Mouse (Mus musculus): Measurements from ENCODE around the gene Usf3. TPM values are rescaled to one million over a fixed set of nuclear protein-coding genes. Genes with fewer than 3 reads are reported as not detected.

Gene Usf3
- polyA plus RNA-seq, 1 experiment from 2014 or later, result 2.6 TPM

DNA sequence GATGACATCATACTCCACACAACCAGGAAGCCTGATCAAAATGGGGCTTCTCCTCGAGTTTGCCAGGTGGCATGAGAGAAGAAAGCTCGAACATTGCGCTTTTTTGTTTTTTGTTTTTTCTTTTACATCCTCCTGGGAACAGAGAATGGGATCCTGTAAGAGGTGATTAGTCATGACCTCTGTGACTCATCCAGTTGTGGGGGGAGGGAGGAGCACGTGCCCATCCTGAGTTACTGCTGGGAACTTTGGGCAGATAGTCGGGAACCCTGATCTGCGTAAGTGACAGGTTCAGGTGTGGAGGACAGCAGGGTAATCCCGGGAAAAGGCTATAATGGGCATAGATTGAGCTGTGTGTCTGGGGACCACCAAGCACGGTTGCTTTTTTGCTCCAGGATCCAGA lies 67.4 kb downstream of the Usf3 start:
- Histone ChIP-seq H3K36me3 (ENCODE audit: insufficient read depth, low read length) (no peaks in the 10 kb centered on the region), H3K9ac (ENCODE audit: low read depth, low read length) (no peak overlapping the region), H3K4me2 (ENCODE audit: low read length) (no peak overlapping the region), H3K9me3 (replicated peaks; ENCODE audit: low read length) (no peaks in the 10 kb centered on the region), H3K27me3 (ENCODE audit: insufficient read depth, low read length) (no peaks in the 10 kb centered on the region), H3K4me1 (replicated peaks; ENCODE audit: insufficient read depth, low read length) (no peaks in the 10 kb centered on the region), H3K4me3 (replicated peaks; ENCODE audit: low read depth, low read length) (no peak overlapping the region), H3K27ac (no peak overlapping the region)
- ATAC-seq (replicated peaks; ENCODE audit: low FRiP score, low read depth) (no peak), DNase-seq (ENCODE audit: low spot score) (no peak)
- no peak for TF ChIP-seq CTCF (IDR thresholded peaks at IDR 0.05; ENCODE audit: low read depth)
- WGBS, result 64% methylated on average over 8 of the region's 8 CpGs

DNA sequence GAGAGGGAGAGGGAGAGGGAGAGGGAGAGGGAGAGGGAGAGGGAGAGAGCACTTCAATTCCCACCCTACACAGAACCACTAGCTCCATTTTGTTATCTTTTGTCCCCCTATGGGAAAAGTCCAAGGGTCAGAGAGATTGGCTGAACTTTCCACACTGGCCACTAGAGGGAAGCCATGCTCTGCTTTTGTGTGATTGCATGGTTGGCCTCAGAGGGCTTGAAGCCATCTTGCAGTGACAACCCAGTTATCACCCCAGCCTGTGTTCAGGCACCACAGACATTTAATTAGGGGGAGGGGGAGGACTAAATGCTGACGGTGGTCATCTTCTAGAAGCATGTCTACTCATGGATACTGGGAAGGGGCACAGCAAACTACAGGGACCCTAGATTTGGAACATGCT lies 69.6 kb downstream of the Usf3 start:
- no peaks in the 10 kb centered on the region for H3K36me3 ChIP-seq (ENCODE audit: insufficient read depth, low read length)
- no peak overlapping the region for H3K4me2 ChIP-seq (ENCODE audit: low read length)
- no peak overlapping the region for H3K9ac ChIP-seq (ENCODE audit: low read depth, low read length)
- H3K9me3 ChIP-seq (replicated peaks; ENCODE audit: low read length), result no peaks in the 10 kb centered on the region
- no peak overlapping the region for H3K4me3 ChIP-seq (replicated peaks; ENCODE audit: low read depth, low read length)
- H3K4me1 ChIP-seq (replicated peaks; ENCODE audit: insufficient read depth, low read length), result no peaks in the 10 kb centered on the region
- H3K27me3 ChIP-seq (ENCODE audit: insufficient read depth, low read length), result no peaks in the 10 kb centered on the region
- peak; percentile 57; the same call in 1 of the 2 replicates for ATAC-seq (replicated peaks; ENCODE audit: low FRiP score, low read depth)
- WGBS, result 0% methylated on average over 1 of the region's 1 CpGs
- peak; percentile 77 for DNase-seq (ENCODE audit: low spot score)
- no peak overlapping the region for H3K27ac ChIP-seq
- peak; percentile 93 for TF ChIP-seq CTCF (IDR thresholded peaks at IDR 0.05; ENCODE audit: low read depth)

DNA sequence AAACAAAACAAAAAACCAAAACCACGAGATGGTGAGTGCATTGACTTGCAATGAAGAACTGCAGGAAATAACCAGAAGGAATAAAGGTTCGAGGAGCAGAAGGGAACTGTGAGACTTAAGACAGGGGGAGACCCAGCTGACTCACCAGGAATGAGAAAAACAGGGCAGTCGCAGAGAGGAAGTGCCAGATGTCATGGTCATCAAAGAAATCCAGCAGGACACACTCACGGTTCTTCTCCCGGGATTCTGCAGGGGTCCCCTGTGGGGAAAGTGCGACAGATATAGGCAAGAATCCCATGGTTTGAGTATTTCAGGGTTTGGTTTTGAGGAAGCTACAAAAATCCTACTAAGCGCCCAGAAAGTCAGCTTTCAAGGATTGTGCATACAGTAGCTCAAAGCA lies 70.3 kb downstream of the Usf3 start:
- Histone ChIP-seq H3K9ac (ENCODE audit: low read depth, low read length) (no peak overlapping the region), H3K27me3 (ENCODE audit: insufficient read depth, low read length) (no peaks in the 10 kb centered on the region), H3K27ac (no peak overlapping the region), H3K4me3 (replicated peaks; ENCODE audit: low read depth, low read length) (no peak overlapping the region), H3K4me2 (ENCODE audit: low read length) (no peak overlapping the region), H3K36me3 (ENCODE audit: insufficient read depth, low read length) (no peaks in the 10 kb centered on the region), H3K9me3 (replicated peaks; ENCODE audit: low read length) (no peaks in the 10 kb centered on the region), H3K4me1 (replicated peaks; ENCODE audit: insufficient read depth, low read length) (no peaks in the 10 kb centered on the region)
- TF ChIP-seq CTCF (IDR thresholded peaks at IDR 0.05; ENCODE audit: low read depth), result no peak
- DNase-seq (ENCODE audit: low spot score) (no peak), ATAC-seq (replicated peaks; ENCODE audit: low FRiP score, low read depth) (no peak)
- 67% methylated on average over 7 of the region's 7 CpGs for WGBS

DNA sequence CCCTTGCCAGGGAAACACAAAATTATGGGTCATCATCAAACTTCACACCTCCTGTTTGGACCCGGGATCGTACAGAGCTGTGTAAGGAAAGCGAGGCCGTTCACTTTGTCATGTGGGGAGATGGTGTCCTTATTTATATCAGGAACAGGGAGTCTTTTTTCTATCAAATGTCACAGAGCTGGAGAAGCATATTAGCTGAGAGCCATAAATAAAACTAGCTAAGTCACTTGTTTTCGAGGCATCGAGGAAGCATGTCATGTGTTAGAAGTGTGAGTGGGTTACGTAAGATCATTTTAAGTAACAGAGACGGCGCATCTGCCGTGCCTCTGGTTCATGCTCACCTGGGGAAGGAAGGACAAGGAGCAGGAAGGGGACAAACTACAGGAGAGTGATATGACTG lies 76.9 kb downstream of the Usf3 start:
- Histone ChIP-seq H3K36me3 (ENCODE audit: insufficient read depth, low read length) (no peaks in the 10 kb centered on the region), H3K27ac (no peak overlapping the region), H3K9ac (ENCODE audit: low read depth, low read length) (no peak overlapping the region), H3K4me3 (replicated peaks; ENCODE audit: low read depth, low read length) (no peak overlapping the region), H3K4me2 (ENCODE audit: low read length) (no peak overlapping the region), H3K27me3 (ENCODE audit: insufficient read depth, low read length) (no peaks in the 10 kb centered on the region), H3K4me1 (replicated peaks; ENCODE audit: insufficient read depth, low read length) (no peaks in the 10 kb centered on the region), H3K9me3 (replicated peaks; ENCODE audit: low read length) (no peaks in the 10 kb centered on the region)
- no peak for ATAC-seq (replicated peaks; ENCODE audit: low FRiP score, low read depth)
- TF ChIP-seq CTCF (IDR thresholded peaks at IDR 0.05; ENCODE audit: low read depth), result no peak
- 75% methylated on average over 10 of the region's 10 CpGs for WGBS
- DNase-seq (ENCODE audit: low spot score), result no peak

DNA sequence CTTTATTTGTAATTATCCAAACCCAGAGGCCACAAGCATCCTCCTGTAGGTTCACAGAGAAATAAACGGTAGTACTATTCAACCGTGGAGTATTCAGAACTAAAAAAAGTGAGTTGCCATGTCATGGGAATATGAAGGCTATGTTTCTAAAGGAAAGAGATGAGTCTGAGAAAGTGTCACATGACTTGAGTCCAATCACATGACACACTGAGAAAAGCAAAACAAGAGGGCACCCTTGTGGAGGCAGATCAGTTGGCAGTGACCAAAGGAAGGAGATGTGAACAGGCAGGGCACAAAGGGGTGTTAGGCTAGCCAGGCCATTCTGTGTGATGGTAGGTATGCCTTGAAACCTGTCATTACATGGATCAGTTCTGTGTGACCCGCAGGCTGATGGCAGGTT lies 79.7 kb downstream of the Usf3 start:
- Histone ChIP-seq H3K27me3 (ENCODE audit: insufficient read depth, low read length) (no peaks in the 10 kb centered on the region), H3K9me3 (replicated peaks; ENCODE audit: low read length) (no peaks in the 10 kb centered on the region), H3K36me3 (ENCODE audit: insufficient read depth, low read length) (no peaks in the 10 kb centered on the region), H3K4me1 (replicated peaks; ENCODE audit: insufficient read depth, low read length) (no peaks in the 10 kb centered on the region), H3K4me3 (replicated peaks; ENCODE audit: low read depth, low read length) (no peak overlapping the region), H3K27ac (no peak overlapping the region), H3K9ac (ENCODE audit: low read depth, low read length) (no peak overlapping the region), H3K4me2 (ENCODE audit: low read length) (no peak overlapping the region)
- no peak for ATAC-seq (replicated peaks; ENCODE audit: low FRiP score, low read depth)
- no peak for DNase-seq (ENCODE audit: low spot score)
- WGBS, result 88% methylated on average over 3 of the region's 3 CpGs
- TF ChIP-seq CTCF (IDR thresholded peaks at IDR 0.05; ENCODE audit: low read depth), result no peak

DNA sequence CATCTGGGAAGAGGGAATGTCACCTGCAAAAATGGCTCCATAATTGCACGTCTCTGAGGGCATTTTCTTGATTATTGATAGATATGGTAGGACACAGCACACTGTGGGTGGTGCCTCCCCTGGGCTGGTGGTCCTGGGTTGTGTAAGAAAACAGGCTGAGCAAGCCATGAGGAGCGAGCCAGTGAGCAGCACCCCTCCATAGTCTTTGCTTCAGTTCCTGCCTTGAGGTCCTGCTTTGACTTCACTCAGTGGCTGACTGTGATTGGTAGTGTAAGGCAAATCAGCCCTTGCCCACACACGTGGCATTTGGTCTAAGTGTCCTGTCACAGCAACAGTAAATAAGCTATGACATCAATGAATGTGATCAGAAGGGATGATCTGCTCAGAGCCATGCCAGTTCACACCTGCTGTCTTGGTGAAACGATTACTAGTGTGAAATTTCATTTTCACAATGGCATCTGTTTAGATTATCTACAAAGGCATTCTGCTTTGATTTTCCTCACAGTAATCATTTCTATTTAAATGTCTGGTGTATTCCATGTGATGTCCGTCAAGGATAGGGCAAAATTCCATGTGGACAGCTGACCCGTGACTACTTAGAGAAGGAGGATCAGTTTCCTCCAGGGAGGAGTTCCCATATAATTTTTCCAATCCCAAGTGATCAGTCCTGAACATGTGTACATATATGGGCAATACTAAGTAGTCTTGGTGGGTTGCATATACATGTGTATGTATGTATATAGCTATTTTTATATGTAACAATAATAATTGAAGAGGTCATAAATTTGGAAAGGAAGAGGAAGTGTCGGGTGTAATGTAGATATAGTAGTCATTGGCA lies 81.0 kb downstream of the Usf3 start:
- DNase-seq (ENCODE audit: low spot score), result no peak

More for the DNA sequence above, 81.0 kb downstream of the Usf3 start:
- Histone ChIP-seq H3K36me3 (ENCODE audit: insufficient read depth, low read length) (no peaks in the 10 kb centered on the region), H3K27ac (no peak overlapping the region), H3K4me1 (replicated peaks; ENCODE audit: insufficient read depth, low read length) (no peaks in the 10 kb centered on the region), H3K27me3 (ENCODE audit: insufficient read depth, low read length) (no peaks in the 10 kb centered on the region), H3K9ac (ENCODE audit: low read depth, low read length) (no peak overlapping the region), H3K4me2 (ENCODE audit: low read length) (no peak overlapping the region), H3K9me3 (replicated peaks; ENCODE audit: low read length) (no peaks in the 10 kb centered on the region), H3K4me3 (replicated peaks; ENCODE audit: low read depth, low read length) (no peak overlapping the region)
- WGBS, result 68% methylated on average over 7 of the region's 7 CpGs
- no peak for TF ChIP-seq CTCF (IDR thresholded peaks at IDR 0.05; ENCODE audit: low read depth)
- no peak for ATAC-seq (replicated peaks; ENCODE audit: low FRiP score, low read depth)
